Mouse (Mus musculus): ENCODE results near the gene Cmya5. TPM values are rescaled to one million over a fixed set of nuclear protein-coding genes. Genes with fewer than 3 reads are reported as not detected.

Gene Cmya5
- polyA plus RNA-seq, 1 experiment from 2014 or later: 0.30 TPM

- ATAC-seq (no peak), DNase-seq (ENCODE audit: low spot score) (no peak)
- TF ChIP-seq CTCF (IDR thresholded peaks at IDR 0.05): no peak
- TF ChIP-seq EP300 (IDR thresholded peaks at IDR 0.05): no peak
- Histone ChIP-seq H3K9me3 (ENCODE audit: low read length) (no peaks in the 10 kb centered on the region), H3K4me1 (ENCODE audit: insufficient read depth, low read depth, low read length) (no peaks in the 10 kb centered on the region), H3K27ac (ENCODE audit: low read length) (no peak overlapping the region), H3K4me2 (replicated peaks; ENCODE audit: low read depth, low read length) (no peak overlapping the region), H3K4me3 (ENCODE audit: low read depth, low read length) (no peak overlapping the region), H3K9ac (replicated peaks; ENCODE audit: low read depth) (no peak overlapping the region), H3K36me3 (ENCODE audit: insufficient read depth, low read length) (no peaks in the 10 kb centered on the region), H3K27me3 (replicated peaks; ENCODE audit: insufficient read depth, low read length) (no peaks in the 10 kb centered on the region)
- 89% methylated on average over 6 of the region's 6 CpGs for WGBS
Observed at GRCm38 (mm10) chr13:93096643-93097042, 47.9 kb downstream of the Cmya5 start.

- Histone ChIP-seq H3K4me1 (ENCODE audit: insufficient read depth, low read depth, low read length) (no peaks in the 10 kb centered on the region), H3K27ac (ENCODE audit: low read length) (no peak overlapping the region), H3K4me2 (replicated peaks; ENCODE audit: low read depth, low read length) (no peak overlapping the region), H3K36me3 (ENCODE audit: insufficient read depth, low read length) (no peaks in the 10 kb centered on the region), H3K27me3 (replicated peaks; ENCODE audit: insufficient read depth, low read length) (no peaks in the 10 kb centered on the region), H3K9ac (replicated peaks; ENCODE audit: low read depth) (no peak overlapping the region), H3K9me3 (ENCODE audit: low read length) (no peaks in the 10 kb centered on the region), H3K4me3 (ENCODE audit: low read depth, low read length) (no peak overlapping the region)
- ATAC-seq (no peak), DNase-seq (ENCODE audit: low spot score) (no peak)
- TF ChIP-seq CTCF (IDR thresholded peaks at IDR 0.05) (no peak), EP300 (IDR thresholded peaks at IDR 0.05) (no peak)
- 89% methylated on average over 15 of the region's 15 CpGs for WGBS
Observed at GRCm38 (mm10) chr13:93095097-93095791, 49.3 kb downstream of the Cmya5 start.

- no peak overlapping the region for H3K4me3 ChIP-seq (ENCODE audit: low read depth, low read length)
- H3K36me3 ChIP-seq (ENCODE audit: insufficient read depth, low read length): no peaks in the 10 kb centered on the region
- H3K4me1 ChIP-seq (ENCODE audit: insufficient read depth, low read depth, low read length): no peaks in the 10 kb centered on the region
- no peaks in the 10 kb centered on the region for H3K27me3 ChIP-seq (replicated peaks; ENCODE audit: insufficient read depth, low read length)
- WGBS: 67% methylated on average over 10 of the region's 10 CpGs
- no peak for TF ChIP-seq CTCF (IDR thresholded peaks at IDR 0.05)
- no peak for TF ChIP-seq EP300 (IDR thresholded peaks at IDR 0.05)
- no peak for ATAC-seq
- DNase-seq (ENCODE audit: low spot score): no peak
- H3K9me3 ChIP-seq (ENCODE audit: low read length): no peaks in the 10 kb centered on the region
- no peak overlapping the region for H3K9ac ChIP-seq (replicated peaks; ENCODE audit: low read depth)
- H3K4me2 ChIP-seq (replicated peaks; ENCODE audit: low read depth, low read length): no peak overlapping the region
- H3K27ac ChIP-seq (ENCODE audit: low read length): no peak overlapping the region
Observed at GRCm38 (mm10) chr13:93094204-93094935, 50.2 kb downstream of the Cmya5 start.

DNA sequence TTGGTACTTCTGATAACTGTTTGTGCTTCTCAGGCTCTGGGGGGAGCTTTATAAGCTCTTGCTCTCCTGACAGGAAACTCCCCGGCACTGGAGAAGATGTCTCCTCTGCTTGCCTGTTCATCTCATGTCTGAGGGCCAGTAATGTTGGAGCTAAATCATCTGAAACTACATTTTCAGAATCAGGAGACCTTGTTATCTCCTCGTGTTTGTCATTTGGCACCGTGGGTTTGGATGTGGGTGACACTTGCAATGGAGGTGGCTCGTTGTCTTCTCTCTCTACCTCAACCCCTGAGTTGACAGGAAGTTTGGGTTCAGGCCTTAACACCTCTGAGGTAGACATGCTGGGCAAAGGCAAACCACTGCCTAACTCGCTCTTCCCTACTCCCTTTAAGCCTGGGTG lies 50.8 kb downstream of the Cmya5 start:
- no peaks in the 10 kb centered on the region for H3K9me3 ChIP-seq (ENCODE audit: low read length)
- 77% methylated on average over 5 of the region's 5 CpGs for WGBS
- TF ChIP-seq CTCF (IDR thresholded peaks at IDR 0.05) (no peak), EP300 (IDR thresholded peaks at IDR 0.05) (no peak)

DNA sequence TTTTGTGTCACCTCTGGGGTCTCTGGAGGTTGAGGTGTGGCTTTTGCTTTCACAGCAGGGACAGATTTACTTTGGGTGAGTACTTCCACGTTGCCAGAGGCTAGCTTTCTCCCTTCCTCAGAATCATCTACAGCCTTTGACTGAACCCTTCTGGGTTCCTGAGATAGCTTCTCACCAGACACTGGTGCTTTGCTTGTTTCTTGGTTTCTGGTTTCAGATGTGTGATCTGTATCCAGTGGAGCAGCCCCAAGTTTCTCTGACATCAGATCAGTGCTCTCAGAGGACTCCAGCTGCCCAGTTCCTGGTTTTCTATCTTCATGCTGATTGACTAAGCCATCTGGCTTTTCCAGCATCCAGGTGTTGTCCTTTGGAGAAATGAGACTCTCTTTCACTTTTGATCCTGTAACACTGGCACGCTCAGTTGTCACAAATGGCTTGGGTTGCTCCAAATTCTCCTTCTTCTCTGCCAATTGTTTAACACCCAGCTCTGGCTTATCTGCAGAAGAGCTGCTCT lies 51.6 kb downstream of the Cmya5 start:
- DNase-seq (ENCODE audit: low spot score) (no peak), ATAC-seq (no peak)
- Histone ChIP-seq H3K4me2 (replicated peaks; ENCODE audit: low read depth, low read length) (no peak overlapping the region), H3K4me3 (ENCODE audit: low read depth, low read length) (no peak overlapping the region), H3K27me3 (replicated peaks; ENCODE audit: insufficient read depth, low read length) (no peaks in the 10 kb centered on the region), H3K36me3 (ENCODE audit: insufficient read depth, low read length) (no peaks in the 10 kb centered on the region), H3K9me3 (ENCODE audit: low read length) (no peaks in the 10 kb centered on the region), H3K4me1 (ENCODE audit: insufficient read depth, low read depth, low read length) (no peaks in the 10 kb centered on the region), H3K9ac (replicated peaks; ENCODE audit: low read depth) (no peak overlapping the region), H3K27ac (ENCODE audit: low read length) (no peak overlapping the region)
- TF ChIP-seq EP300 (IDR thresholded peaks at IDR 0.05) (no peak), CTCF (IDR thresholded peaks at IDR 0.05) (no peak)
- 72% methylated on average over 2 of the region's 2 CpGs for WGBS

More for the DNA sequence above, 50.8 kb downstream of the Cmya5 start:
- H3K4me2 ChIP-seq (replicated peaks; ENCODE audit: low read depth, low read length): no peak overlapping the region
- no peak overlapping the region for H3K9ac ChIP-seq (replicated peaks; ENCODE audit: low read depth)
- H3K27ac ChIP-seq (ENCODE audit: low read length): no peak overlapping the region
- H3K4me1 ChIP-seq (ENCODE audit: insufficient read depth, low read depth, low read length): no peaks in the 10 kb centered on the region
- no peaks in the 10 kb centered on the region for H3K27me3 ChIP-seq (replicated peaks; ENCODE audit: insufficient read depth, low read length)
- H3K36me3 ChIP-seq (ENCODE audit: insufficient read depth, low read length): no peaks in the 10 kb centered on the region
- ATAC-seq: no peak
- H3K4me3 ChIP-seq (ENCODE audit: low read depth, low read length): no peak overlapping the region
- DNase-seq (ENCODE audit: low spot score): no peak

DNA sequence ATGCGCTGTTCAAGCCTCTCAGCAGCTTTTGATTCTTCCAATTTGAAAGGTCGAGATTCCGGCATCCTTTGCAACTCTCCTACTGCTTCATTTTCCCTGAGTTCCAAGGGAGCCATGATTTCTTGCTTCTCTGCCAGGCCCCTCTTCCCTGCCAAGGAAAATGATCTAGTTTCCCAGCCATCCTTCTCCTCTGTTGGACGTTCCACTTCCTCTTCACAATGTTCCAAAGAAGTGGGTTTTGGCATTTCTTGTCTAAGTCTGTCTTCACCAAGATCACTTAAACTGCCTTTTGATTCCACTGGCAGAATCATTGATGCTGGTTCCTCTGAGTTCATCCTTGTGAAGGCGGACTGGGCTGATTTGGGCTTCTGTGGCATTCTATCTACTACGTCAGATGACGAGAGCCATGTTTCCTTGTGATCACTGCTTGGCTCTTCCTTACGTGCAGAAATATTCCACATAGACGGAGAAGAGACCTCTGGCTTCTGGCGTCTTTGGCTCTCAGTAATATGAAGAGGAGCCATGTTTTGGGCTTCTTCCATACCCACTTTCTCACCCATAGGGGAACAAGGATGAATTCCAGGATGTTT lies 52.6 kb downstream of the Cmya5 start:
- no peaks in the 10 kb centered on the region for H3K36me3 ChIP-seq (ENCODE audit: insufficient read depth, low read length)
- 88% methylated on average over 10 of the region's 10 CpGs for WGBS

More for the DNA sequence above, 52.6 kb downstream of the Cmya5 start:
- Histone ChIP-seq H3K4me3 (ENCODE audit: low read depth, low read length) (no peak overlapping the region), H3K4me2 (replicated peaks; ENCODE audit: low read depth, low read length) (no peak overlapping the region), H3K27me3 (replicated peaks; ENCODE audit: insufficient read depth, low read length) (no peaks in the 10 kb centered on the region), H3K9ac (replicated peaks; ENCODE audit: low read depth) (no peak overlapping the region), H3K4me1 (ENCODE audit: insufficient read depth, low read depth, low read length) (no peaks in the 10 kb centered on the region), H3K9me3 (ENCODE audit: low read length) (no peaks in the 10 kb centered on the region), H3K27ac (ENCODE audit: low read length) (no peak overlapping the region)
- no peak for TF ChIP-seq EP300 (IDR thresholded peaks at IDR 0.05)
- TF ChIP-seq CTCF (IDR thresholded peaks at IDR 0.05): no peak
- ATAC-seq (no peak), DNase-seq (ENCODE audit: low spot score) (no peak)
